Mouse (Mus musculus) frontal cortex, adult (tissue): Measurements from ENCODE around the gene Stxbp6.

ENCODE experiments used
- ATAC-seq: cut with Nextera tagmentation; 2 replicates; pipeline ENCODE4 v1.9.2; 2017; ENCODE audit warnings: mild to moderate bottlenecking, moderate library complexity, mixed read lengths; ENCODE audit not compliant: low TSS enrichment

The Stxbp6 gene

GRCm38 (mm10) chr12:44996897-44997296 is 77.6 kb downstream of the Stxbp6 start:
- no peak for ATAC-seq

DNA sequence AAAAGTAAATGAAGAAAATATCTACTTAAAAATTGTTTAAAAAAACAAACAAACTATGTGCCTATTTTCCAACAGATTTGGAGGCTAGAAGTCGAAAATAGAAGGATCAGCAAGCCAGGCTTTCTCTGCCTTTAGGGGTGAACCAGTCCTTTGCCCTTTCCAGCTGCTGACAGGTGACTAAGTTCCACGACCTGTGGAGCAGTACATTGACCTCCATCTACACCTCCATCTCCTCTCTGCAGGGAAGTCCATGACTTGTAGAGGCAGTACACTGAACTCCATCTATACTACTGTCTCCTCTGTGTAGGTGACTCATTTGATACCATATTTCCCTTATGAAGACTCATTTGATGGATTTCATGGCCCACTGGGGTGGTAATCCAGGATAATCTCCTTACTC is 78.2 kb downstream of the Stxbp6 start:
- no peak for ATAC-seq

DNA sequence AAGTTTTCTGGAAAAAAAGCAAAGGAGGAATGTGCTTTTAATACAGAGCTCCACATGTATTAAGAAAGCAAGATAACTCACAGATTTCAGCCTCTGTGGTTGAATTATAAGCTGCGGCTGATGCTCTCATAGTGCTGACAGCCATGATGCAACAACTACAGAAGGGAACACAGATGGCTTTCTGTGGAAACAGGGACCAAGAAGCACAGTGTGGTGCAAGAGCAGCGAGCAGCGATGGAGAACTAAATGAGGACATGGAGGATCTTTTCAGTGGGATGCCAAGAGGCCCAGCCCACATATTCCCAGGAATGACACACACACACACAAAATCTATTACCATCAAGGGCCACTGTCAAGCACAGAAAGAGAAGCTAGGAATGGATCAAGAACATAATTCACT is 81.1 kb downstream of the Stxbp6 start:
- ATAC-seq = peak; percentile 98

DNA sequence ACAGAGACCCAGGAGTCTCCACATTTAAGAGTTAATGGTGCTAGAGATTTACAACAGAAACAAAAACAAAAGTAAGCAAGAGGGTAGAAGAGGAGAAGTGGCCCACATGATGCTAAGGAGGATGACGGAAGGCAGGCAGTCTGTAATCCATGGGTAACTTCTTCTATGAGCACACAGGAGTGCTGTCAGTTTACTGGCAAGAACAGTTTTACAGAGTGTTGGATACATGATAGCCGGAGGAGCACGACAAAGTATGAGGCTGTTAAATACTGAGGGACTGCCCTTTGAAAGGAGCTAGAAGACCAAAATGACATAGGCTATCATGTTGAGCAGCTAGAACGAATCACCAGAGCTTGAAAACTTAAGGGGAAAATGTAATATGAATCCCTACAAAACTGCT is 81.7 kb downstream of the Stxbp6 start:
- ATAC-seq = peak; percentile 8; the same call in 1 of the 2 replicates

DNA sequence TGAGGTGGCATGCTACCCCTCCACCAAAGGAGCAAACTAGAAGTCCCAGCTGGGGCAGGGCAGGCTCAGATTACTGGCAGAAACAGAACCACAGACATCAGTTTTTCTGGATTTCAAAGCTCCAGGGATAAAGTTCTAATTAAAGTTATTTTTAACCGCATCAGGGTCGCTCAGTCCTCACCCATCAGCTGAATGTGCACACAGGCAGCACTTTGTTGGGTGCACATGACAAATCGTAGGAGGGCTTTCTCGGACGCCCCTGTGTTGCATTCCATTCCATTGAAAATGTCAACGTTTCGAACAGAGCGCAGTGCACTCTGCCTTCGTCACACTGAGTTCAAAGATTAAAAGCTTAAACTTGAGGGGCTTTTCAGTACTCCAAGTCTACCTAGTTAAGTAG is 84.1 kb downstream of the Stxbp6 start:
- no peak for ATAC-seq

GRCm38 (mm10) chr12:44989011-44989410 is 85.5 kb downstream of the Stxbp6 start:
- ATAC-seq = no peak

GRCm38 (mm10) chr12:44987762-44988161 is 86.7 kb downstream of the Stxbp6 start:
- peak; percentile 84; the same call in 1 of the 2 replicates for ATAC-seq

GRCm38 (mm10) chr12:44979316-44979848 is 95.1 kb downstream of the Stxbp6 start:
- no peak for ATAC-seq

- ATAC-seq = peak; percentile 20; the same call in 1 of the 2 replicates
Measured at GRCm38 (mm10) chr12:44975266-44975665, 99.2 kb downstream of the Stxbp6 start.

DNA sequence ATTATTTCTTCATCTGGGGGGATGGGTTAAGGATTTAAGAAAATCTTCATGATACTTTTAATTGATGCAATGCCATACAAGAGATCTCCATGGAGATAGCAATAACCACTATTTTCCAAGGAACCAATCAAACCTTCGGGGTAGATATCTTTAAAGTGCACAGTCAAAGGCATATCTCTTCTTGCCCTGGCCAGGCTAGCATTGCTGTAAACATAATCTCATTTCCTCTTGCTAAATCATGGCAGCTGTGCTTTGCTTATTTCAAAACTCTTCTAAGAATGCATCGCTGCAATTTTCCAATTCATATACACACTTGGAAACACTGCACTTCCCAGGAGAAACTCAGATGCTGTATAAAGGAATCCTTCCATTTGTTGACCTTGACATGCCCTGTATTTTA is 103.0 kb downstream of the Stxbp6 start:
- ATAC-seq = no peak

GRCm38 (mm10) chr12:44967448-44967847 is 107.1 kb downstream of the Stxbp6 start:
- no peak for ATAC-seq

GRCm38 (mm10) chr12:44957474-44957873 is 117.0 kb downstream of the Stxbp6 start:
- no peak for ATAC-seq

DNA sequence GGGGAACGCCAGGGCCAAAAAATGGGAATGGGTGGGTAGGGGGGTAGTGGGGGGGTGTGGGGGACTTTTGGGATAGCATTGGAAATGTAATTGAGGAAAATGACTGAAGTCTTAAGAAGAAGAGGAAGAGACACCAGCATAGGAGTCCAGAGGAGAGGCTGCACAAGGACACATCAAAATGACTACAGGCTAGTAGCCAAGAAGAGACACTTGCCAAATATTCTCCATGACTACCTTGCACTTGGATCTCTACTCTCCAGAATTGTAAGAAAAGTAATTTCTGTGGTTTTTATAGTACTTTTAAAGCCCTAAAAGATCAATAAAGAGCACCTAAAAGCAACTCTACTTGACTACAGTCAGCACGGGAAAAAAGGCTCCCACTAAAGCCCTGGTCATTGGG is 121.4 kb downstream of the Stxbp6 start:
- ATAC-seq = no peak

DNA sequence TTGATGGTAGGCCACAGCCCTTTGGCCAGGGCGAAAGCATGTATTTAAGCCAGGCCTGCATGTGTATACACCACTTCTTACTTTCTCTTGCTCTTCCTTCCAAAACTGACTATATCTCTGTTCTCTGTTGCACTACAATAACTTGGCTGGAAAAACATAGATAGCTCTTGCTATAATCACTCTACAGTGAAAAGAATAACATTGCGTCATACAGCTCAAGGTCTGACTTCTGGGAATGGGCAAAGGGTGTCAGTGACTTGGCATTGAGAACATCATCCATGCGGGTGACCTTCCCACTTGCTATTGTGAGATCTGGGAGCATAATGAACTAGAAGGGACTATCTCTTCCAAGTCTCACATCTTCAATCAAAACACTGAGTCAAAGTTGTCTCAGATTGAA is 122.4 kb downstream of the Stxbp6 start:
- ATAC-seq = no peak

GRCm38 (mm10) chr12:44950559-44950958 is 124.0 kb downstream of the Stxbp6 start:
- no peak for ATAC-seq

DNA sequence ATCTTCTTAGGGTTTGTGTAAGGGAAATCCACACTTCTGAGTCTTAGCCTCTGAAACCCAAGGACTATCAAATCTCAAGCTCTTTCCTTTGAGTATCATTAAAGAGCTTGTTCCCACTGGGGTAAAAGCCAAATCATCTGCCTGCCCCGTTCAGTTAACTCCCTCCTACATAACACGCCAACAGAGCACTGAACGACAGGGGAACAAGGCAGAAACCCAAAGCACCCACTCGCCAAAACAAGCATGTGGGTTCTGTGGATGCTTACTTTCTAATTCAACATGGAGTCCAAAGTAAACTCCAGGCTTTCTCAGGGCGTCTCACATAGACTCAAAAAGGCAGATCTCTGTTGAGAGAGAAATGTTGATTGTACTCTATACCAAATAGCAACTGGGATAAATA is 126.7 kb downstream of the Stxbp6 start:
- ATAC-seq = no peak

DNA sequence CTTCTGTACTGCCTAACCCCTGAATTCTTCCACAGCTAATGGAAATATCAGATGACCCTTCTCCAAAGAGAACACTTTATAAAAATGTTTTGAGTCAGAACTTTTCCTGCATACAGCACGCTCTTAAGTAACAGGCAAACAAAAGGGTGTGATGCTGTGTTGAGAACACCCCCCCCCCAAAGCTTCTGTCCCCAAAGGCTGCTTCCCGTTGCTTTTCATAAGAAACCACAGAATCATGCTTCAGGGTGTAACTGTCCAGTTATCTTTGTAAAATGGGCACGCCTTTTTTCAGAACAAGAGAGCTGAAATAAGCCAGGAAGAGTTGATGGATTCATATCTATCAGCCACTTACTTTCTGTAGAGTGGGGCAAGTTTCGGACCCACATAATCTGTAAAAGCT is 134.2 kb downstream of the Stxbp6 start:
- ATAC-seq = no peak

GRCm38 (mm10) chr12:44939106-44939505 is 135.4 kb downstream of the Stxbp6 start:
- no peak for ATAC-seq

GRCm38 (mm10) chr12:44932954-44933353 is 141.6 kb downstream of the Stxbp6 start:
- ATAC-seq = no peak

- no peak for ATAC-seq
Measured at GRCm38 (mm10) chr12:44931716-44932115, 142.8 kb downstream of the Stxbp6 start.

GRCm38 (mm10) chr12:44928456-44928855 is 146.1 kb downstream of the Stxbp6 start:
- ATAC-seq = no peak

DNA sequence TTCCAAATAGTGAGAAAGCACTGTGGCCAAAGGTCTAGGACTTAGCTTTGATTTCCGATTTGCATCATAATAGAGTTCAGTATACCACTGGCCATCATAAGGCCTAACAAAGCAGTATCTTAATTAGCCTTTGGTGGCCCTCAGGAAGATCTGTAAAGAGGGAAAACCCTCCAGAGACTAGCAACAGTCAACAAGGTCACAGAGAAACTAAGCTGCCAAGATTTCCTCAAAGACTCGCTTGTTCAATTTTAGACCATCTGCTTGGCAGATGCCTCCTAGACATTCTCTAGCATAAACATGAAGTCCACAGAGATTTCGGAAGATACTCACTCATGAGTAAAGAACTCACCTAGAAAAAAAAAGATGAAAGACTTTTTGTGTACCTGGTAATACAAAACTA is 148.6 kb downstream of the Stxbp6 start:
- ATAC-seq = no peak

GRCm38 (mm10) chr12:44923273-44923672 is 151.2 kb downstream of the Stxbp6 start:
- no peak for ATAC-seq

GRCm38 (mm10) chr12:44922241-44922640 is 152.3 kb downstream of the Stxbp6 start:
- ATAC-seq = no peak
